Mouse (Mus musculus) heart, embryonic 14.5 days (tissue): ENCODE measurements around the gene Rpusd2. TPM values are rescaled to one million over a fixed set of nuclear protein-coding genes. Genes with fewer than 3 reads are reported as not detected.

Experiments
- ATAC-seq: fragments of 200-750 bp; cut with Nextera tagmentation; 2 replicates; pipeline ENCODE4 v1.8.0; 2017; ENCODE audit warnings: low read depth, moderate TSS enrichment; ENCODE audit not compliant: insufficient number of reproducible peaks, insufficient read depth, low FRiP score
- H3K27ac ChIP-seq, 2 experiments: fragments of 200-500 bp in 1 of 2; fragments of 300-500 bp in 1 of 2; sonication (generic) in 1 of 2; replicated peaks in 1 of 2; 2 replicates each; pipeline ENCODE4 v1.5.1; 2012 to 2014; ENCODE audit warnings: low read depth in 2 of 2, low read length in 2 of 2, control low read depth in 1 of 2, mild to moderate bottlenecking in 1 of 2, mixed read lengths in 1 of 2; ENCODE audit not compliant: control insufficient read depth in 1 of 2, insufficient read depth in 1 of 2
- H3K27me3 ChIP-seq: fragments of 300-500 bp; sonication (generic); 2 replicates; pipeline ENCODE4 v1.6.1; 2014; ENCODE audit warnings: mild to moderate bottlenecking, low read length, control low read depth; ENCODE audit not compliant: control insufficient read depth, insufficient read depth
- H3K36me3 ChIP-seq: fragments of 300-500 bp; sonication (generic); 2 replicates; pipeline ENCODE4 v1.6.1; 2014; ENCODE audit warnings: mild to moderate bottlenecking, control low read depth, low read length, mixed read lengths; ENCODE audit not compliant: control insufficient read depth, insufficient read depth
- H3K4me1 ChIP-seq, 2 experiments: fragments of 200-500 bp in 1 of 2; fragments of 300-500 bp in 1 of 2; sonication (generic) in 1 of 2; 2 replicates each; pipeline ENCODE4 v1.6.1; 2012 to 2014; ENCODE audit warnings: low read length in 2 of 2, control low read depth in 1 of 2, mixed read lengths in 1 of 2; ENCODE audit not compliant: control insufficient read depth in 2 of 2, insufficient read depth in 2 of 2
- H3K4me2 ChIP-seq: fragments of 300-500 bp; sonication (generic); 2 replicates; pipeline ENCODE4 v1.6.1; 2014; ENCODE audit warnings: mild to moderate bottlenecking, low read length
- H3K4me3 ChIP-seq, 2 experiments: fragments of 200-500 bp in 1 of 2; fragments of 300-500 bp in 1 of 2; sonication (generic) in 1 of 2; 2 replicates each; pipeline ENCODE4 v1.5.1; 2012 to 2014; ENCODE audit warnings: low read length in 2 of 2, mild to moderate bottlenecking in 2 of 2, control low read depth in 1 of 2, low read depth in 1 of 2, moderate library complexity in 1 of 2; ENCODE audit not compliant: control insufficient read depth in 1 of 2, insufficient read depth in 1 of 2
- H3K9ac ChIP-seq: fragments of 300-500 bp; sonication (generic); 2 replicates; pipeline ENCODE4 v1.6.1; 2014; ENCODE audit warnings: mild to moderate bottlenecking, low read length
- H3K9me3 ChIP-seq: fragments of 300-500 bp; sonication (generic); 2 replicates; pipeline ENCODE4 v1.6.1; 2016; ENCODE audit warnings: low read length, control low read depth; ENCODE audit not compliant: control insufficient read depth
- WGBS: fragments of 180-500 bp; shearing (Covaris S2); extraction: QIAGEN DNeasy Blood & Tissue Kit; methylation state at CpG from one replicate; pipeline ENCODE4 v1.1.7; 2014; 5-methylcytosine and 5-hydroxymethylcytosine counted together
- polyA plus RNA-seq: library from polyadenylated mRNA; unstranded; fragments of >200 nt; fragmentation: Nextera tagmentation; extraction: Ambion mirVana; gene quantifications from 2 replicates; pipeline ENCODE4 v1.2.1, GENCODE M21; 2014

Rpusd2 gene
- polyA plus RNA-seq, 1 experiment from 2014 or later, result 4.5 TPM

DNA sequence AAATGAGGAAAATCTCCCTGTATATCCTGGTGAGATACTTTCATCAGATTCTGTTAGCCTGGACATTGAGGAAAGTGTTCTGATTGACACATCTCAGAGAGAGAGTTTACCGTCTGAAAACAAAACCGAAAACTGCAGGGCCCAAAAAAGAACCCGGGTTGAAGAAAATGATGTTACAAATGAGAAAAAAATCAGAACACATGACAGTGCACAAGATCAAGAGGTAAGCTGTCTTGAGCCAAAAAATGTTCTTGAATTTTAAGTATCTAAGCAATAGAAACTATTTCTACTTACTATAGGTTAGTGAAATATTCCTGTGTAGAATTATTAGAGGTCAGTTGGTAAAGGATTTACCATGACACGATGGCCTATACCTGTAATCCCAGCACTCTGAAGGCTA is 37.8 kb downstream of the Rpusd2 start:
- Histone ChIP-seq H3K9me3 (no peaks in the 10 kb centered on the region), H3K4me2 (no peak overlapping the region), H3K27ac (no peak overlapping the region), H3K4me3 (no peak overlapping the region), H3K4me1 (no peaks in the 10 kb centered on the region), H3K27me3 (no peaks in the 10 kb centered on the region), H3K36me3 (peaks cover 71% of the 10 kb centered on the region), H3K9ac (no peak overlapping the region)
- 94% methylated on average over 4 of the region's 4 CpGs for WGBS
- ATAC-seq, result no peak

DNA sequence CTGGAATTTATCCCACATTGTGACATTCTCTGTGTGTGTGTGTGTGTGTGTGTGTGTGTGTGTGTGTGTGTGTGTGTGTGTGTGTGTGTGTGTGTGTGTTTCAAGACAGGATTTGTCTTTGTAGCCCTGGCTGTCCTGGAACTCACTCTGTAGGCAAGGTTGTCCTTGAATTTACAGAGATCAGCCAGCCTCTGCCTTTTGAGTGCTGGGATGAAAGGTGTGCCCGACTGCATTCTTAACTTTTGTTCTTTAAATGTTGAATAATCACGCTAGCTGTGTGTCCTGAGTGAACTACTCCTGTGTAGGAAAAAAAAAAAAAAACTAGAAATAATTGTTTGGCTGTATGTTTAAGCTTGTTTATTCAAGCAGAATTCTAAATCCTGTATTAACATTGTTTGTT is 51.6 kb downstream of the Rpusd2 start:
- no peaks in the 10 kb centered on the region for H3K9me3 ChIP-seq
- no peak overlapping the region for H3K4me3 ChIP-seq
- 82% methylated on average over 2 of the region's 2 CpGs for WGBS
- H3K9ac ChIP-seq, result no peak overlapping the region
- no peaks in the 10 kb centered on the region for H3K27me3 ChIP-seq
- peaks cover 68% of the 10 kb centered on the region for H3K36me3 ChIP-seq
- H3K4me2 ChIP-seq, result no peak overlapping the region
- ATAC-seq, result no peak
- no peaks in the 10 kb centered on the region for H3K4me1 ChIP-seq
- no peak overlapping the region for H3K27ac ChIP-seq

Other genes with a start within 250 kb of the Rpusd2 start
- 89.1 and 106 TPM in 2 replicates for gene Knstrn, start 220.8 kb upstream of the Rpusd2 start, polyA plus RNA-seq
- 70.6 and 75.6 TPM in 2 replicates for gene Ivd, start 172.8 kb upstream of the Rpusd2 start, polyA plus RNA-seq
- 1.0 and 1.6 TPM in 2 replicates for gene Bahd1, start 134.4 kb upstream of the Rpusd2 start, polyA plus RNA-seq
- 21.3 and 25.7 TPM in 2 replicates for gene Chst14, start 108.3 kb upstream of the Rpusd2 start, polyA plus RNA-seq
- 17.7 and 17.9 TPM in 2 replicates for gene Ccdc32, start 5.4 kb upstream of the Rpusd2 start, polyA plus RNA-seq
- 25.6 and 29.5 TPM in 2 replicates for gene Knl1, start 12.3 kb downstream of the Rpusd2 start, polyA plus RNA-seq
- gene Rad51, start 78.0 kb downstream of the Rpusd2 start, polyA plus RNA-seq, result 27.3 and 28.9 TPM in 2 replicates
- gene Rmdn3, start 122.2 kb downstream of the Rpusd2 start, polyA plus RNA-seq, result 19.4 and 23.7 TPM in 2 replicates
- gene Gchfr, start 133.0 kb downstream of the Rpusd2 start, polyA plus RNA-seq, result 7.2 and 9.4 TPM in 2 replicates
- 0.24 and 0.27 TPM in 2 replicates for gene Gm14137, start 139.7 kb downstream of the Rpusd2 start, polyA plus RNA-seq
- gene Zfyve19, start 173.8 kb downstream of the Rpusd2 start, polyA plus RNA-seq, result 28.3 and 32.4 TPM in 2 replicates
- gene Dnajc17, start 174.0 kb downstream of the Rpusd2 start, polyA plus RNA-seq, result 10.8 and 12.9 TPM in 2 replicates
- gene Ppp1r14d, start 195.1 kb downstream of the Rpusd2 start, polyA plus RNA-seq, result not detected in 2 replicates
- gene Spint1, start 202.6 kb downstream of the Rpusd2 start, polyA plus RNA-seq, result 0.20 and 0.38 TPM in 2 replicates
- gene Rhov, start 236.5 kb downstream of the Rpusd2 start, polyA plus RNA-seq, result 0.19 TPM in 1 of 2 replicates, not detected in the other